Mouse (Mus musculus) layer of hippocampus, adult 2 months (tissue): ENCODE data around the gene Fbp2. TPM values are rescaled to one million over a fixed set of nuclear protein-coding genes. Genes with fewer than 3 reads are reported as not detected.

ENCODE experiments used
- DNase-seq, 2 experiments: peaks; one replicate each; pipeline ENCODE4 v3.0.0; 2022; ENCODE audit warnings: low spot score in 2 of 2
- H3K27ac ChIP-seq: fragments of 200-600 bp; 2 replicates; pipeline ENCODE4 v1.8.1; 2022
- H3K4me3 ChIP-seq: fragments of 200-600 bp; 2 replicates; pipeline ENCODE4 v1.8.1; 2022; ENCODE audit warnings: mild to moderate bottlenecking
- CTCF ChIP-seq: fragments of 200-600 bp; conservative IDR thresholded peaks from 2 replicates; pipeline ENCODE4 v1.8.1; 2022; ENCODE audit warnings: antibody characterized with exemption, mild to moderate bottlenecking, moderate library complexity
- long read RNA-seq, 2 experiments: library from polyadenylated mRNA; stranded (forward); transcript quantifications; one replicate each; pipeline ENCODE4 v2.0.0; 2021; ENCODE audit warnings: borderline mapping rate in 2 of 2
- total RNA-seq, 2 experiments: library from RNA; stranded (reverse); gene quantifications; 2 replicates each; pipeline ENCODE4 v1.2.3; 2021

Fbp2 gene
- total RNA-seq: not detected
- long read RNA-seq, experiment 1: 0 reads
- long read RNA-seq, experiment 2: 0 reads

GRCm38 (mm10) chr13:62857941-62858915, at the start of gene Fbp2:
Fbp2 (minus strand) TSS chr13:62858422.
- TF ChIP-seq CTCF: no peak
- H3K4me3 ChIP-seq: no peak within 1 kb of the TSS
- no peak within 1 kb of the TSS for H3K27ac ChIP-seq
- DNase-seq: no peak

- peak overlapping the region; percentile 41; the same call in 1 of the 2 replicates for H3K27ac ChIP-seq
- DNase-seq: peak in 1 of 2 experiments; percentile 45
- no peak for TF ChIP-seq CTCF
- H3K4me3 ChIP-seq: peak overlapping the region; percentile 36; the same call in 1 of the 2 replicates
These were observed 49.4 kb upstream of the Fbp2 start for GRCm38 (mm10) chr13:62907527-62908162.

DNA sequence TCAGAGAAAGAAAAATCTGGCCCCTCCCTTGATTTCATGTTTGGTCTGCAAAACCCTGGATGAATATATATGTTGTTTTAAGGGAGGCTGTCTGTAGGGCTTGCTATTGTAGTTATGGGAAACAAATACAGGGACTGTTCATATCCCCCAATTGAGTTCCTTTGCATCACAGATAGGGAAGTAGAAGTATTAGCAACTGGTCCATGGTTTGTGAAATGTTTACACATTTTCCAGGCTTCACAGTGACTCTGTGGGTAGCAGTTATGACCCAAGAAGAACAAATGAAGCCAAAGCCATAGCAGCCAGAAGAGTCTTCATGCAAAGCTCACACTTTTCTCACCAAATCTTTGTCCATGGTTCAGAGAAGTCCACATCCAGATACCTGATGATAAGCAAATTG, 42.9 kb upstream of the Fbp2 start:
- no peak overlapping the region for H3K27ac ChIP-seq
- DNase-seq: no peak
- no peak for TF ChIP-seq CTCF
- no peak overlapping the region for H3K4me3 ChIP-seq

DNA sequence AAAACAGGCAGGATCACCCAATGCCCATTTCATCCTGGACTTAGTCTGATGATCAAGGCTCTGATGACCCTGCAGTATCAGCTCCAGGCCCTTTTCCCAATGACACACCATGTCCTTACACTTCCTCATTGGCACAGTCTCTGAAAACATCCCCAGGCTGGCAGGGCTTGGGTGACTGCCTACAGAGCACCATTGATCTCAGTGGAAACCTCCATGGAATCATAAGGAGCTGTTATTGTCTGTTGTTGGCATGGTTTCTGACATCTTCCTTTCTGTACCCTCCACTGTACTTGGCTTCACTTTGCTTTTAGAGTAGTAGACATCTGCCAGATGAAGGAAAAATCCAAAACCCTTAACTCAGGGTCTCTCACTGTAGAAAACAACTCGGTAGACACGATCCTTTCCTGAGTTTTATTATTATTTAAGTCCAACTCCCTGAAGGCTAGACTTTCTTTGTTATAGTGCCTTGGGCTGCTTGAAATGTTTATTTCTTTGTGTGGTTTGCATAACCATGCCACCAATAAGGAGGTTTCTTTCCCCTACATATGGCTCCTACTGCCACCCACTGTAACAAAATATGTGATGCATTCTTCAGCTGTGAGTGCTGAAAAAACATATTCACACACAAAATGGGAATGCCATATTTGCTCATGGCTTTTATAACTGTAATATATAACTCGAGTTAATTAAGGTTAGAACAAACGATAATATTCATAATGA, 39.9 kb upstream of the Fbp2 start:
- no peak for TF ChIP-seq CTCF
- H3K4me3 ChIP-seq: no peak overlapping the region
- peak in 1 of 2 experiments; percentile 39 for DNase-seq
- H3K27ac ChIP-seq: peak overlapping the region; percentile 57

- H3K27ac ChIP-seq: peak overlapping the region; percentile 28; the same call in 1 of the 2 replicates
- H3K4me3 ChIP-seq: no peak overlapping the region
- no peak for DNase-seq
- no peak for TF ChIP-seq CTCF
These were observed 35.0 kb upstream of the Fbp2 start for GRCm38 (mm10) chr13:62893044-62893842.

GRCm38 (mm10) chr13:62889311-62889710, 31.1 kb upstream of the Fbp2 start:
- TF ChIP-seq CTCF: no peak
- no peak for DNase-seq
- Histone ChIP-seq H3K27ac (no peak overlapping the region), H3K4me3 (no peak overlapping the region)

GRCm38 (mm10) chr13:62887712-62888441, 29.7 kb upstream of the Fbp2 start, which contains the start of gene Fbp1:
Fbp1 (minus strand) TSS chr13:62888282.
- no peak for TF ChIP-seq CTCF
- DNase-seq: no peak
- Histone ChIP-seq H3K4me3 (no peak within 1 kb of the TSS), H3K27ac (no peak within 1 kb of the TSS)

GRCm38 (mm10) chr13:62884536-62884935, 26.3 kb upstream of the Fbp2 start:
- H3K4me3 ChIP-seq: no peak overlapping the region

DNA sequence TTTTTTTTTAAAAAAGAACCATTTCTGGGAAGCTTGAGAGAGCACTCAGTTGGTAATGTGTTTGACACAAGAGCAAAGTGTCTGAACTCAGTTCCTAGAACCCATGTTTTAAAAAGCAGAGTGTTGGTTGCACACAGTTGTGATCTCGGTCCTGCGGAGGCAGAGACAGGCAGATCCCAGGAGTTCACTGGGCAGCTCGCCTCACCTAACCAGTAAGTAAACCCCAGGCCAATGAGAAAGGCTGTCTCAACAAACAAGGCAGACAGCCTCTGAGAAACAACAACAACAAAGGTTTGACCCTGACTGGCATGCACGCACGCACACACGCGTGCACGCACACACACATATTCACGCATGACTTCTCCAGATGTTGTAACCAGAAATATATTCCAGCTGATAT, 25.7 kb upstream of the Fbp2 start:
- DNase-seq: no peak
- H3K4me3 ChIP-seq: no peak overlapping the region
- no peak for TF ChIP-seq CTCF
- H3K27ac ChIP-seq: no peak overlapping the region

More at GRCm38 (mm10) chr13:62884536-62884935, 26.3 kb upstream of the Fbp2 start:
- no peak for TF ChIP-seq CTCF
- no peak for DNase-seq
- no peak overlapping the region for H3K27ac ChIP-seq

DNA sequence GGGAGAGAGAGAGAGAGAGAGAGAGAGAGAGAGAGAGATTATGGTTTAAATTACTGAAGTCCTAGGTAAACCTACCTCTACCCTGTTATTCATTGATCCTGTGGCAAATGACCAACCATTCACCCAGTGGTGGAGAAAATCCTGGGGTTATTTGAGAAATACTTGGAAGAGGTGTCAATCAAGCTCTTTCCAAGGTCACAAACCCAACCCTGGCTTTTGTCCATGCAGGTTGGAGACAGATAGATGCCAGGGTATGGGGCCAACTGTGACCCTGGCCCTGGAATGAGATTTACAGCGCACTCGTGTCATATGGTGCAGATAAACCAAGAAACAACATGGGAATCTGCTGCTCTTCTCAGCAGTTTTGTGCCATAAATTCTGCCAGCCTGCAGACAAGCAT, 25.2 kb upstream of the Fbp2 start:
- no peak overlapping the region for H3K4me3 ChIP-seq
- TF ChIP-seq CTCF: no peak
- no peak overlapping the region for H3K27ac ChIP-seq
- no peak for DNase-seq

GRCm38 (mm10) chr13:62882856-62883255, 24.6 kb upstream of the Fbp2 start:
- no peak for TF ChIP-seq CTCF
- Histone ChIP-seq H3K4me3 (no peak overlapping the region), H3K27ac (no peak overlapping the region)
- no peak for DNase-seq

GRCm38 (mm10) chr13:62881336-62881735, 23.1 kb upstream of the Fbp2 start:
- no peak overlapping the region for H3K4me3 ChIP-seq
- DNase-seq: no peak
- TF ChIP-seq CTCF: no peak
- H3K27ac ChIP-seq: no peak overlapping the region
